Mouse (Mus musculus): ENCODE results near the gene Hectd2.
A peak's percentile ranks its signal among the peaks of the same experiment; 100 is the strongest.

Gene Hectd2

DNA sequence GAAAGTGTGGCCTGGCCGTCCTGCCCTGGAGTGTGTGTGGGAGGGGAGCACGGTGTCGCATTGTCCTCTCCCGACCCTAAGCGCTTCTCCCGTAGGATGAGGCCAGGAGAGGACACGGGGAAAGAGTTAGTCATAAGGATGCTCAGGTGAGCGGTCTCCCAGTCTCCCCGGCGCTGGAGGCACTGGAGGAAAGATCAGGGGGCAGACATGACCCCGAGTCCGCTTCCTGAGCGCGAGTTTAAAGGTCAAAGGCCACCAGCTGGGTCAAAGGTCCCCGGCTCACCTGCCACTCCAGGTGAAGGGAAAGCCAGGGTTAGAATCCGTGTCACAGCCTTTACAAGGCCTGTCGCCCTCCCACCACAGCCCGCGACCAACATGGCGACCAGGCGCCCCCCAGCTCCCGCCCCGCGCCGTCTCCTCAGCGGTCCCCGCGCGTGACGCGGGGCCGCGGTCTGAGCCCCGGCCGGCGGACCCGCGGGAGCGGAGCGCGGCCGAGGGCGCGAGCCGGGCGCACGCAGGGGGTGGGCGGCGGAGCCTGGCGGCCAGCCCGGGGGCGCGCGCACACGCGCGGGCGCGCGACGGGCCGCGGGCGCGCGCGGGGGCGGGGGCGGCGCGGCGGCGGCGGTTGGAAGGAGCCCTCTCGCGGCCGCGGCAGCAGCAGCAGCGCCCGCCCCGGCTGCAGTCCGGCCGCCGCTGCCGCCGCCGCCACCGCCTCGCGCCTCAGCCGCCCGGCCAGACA, at the start of gene Hectd2:
TSS of gene Hectd2 (plus strand) at position 594 of the 739 bp plus-strand sequence.
- DNase-seq = peak; percentile 87

DNA sequence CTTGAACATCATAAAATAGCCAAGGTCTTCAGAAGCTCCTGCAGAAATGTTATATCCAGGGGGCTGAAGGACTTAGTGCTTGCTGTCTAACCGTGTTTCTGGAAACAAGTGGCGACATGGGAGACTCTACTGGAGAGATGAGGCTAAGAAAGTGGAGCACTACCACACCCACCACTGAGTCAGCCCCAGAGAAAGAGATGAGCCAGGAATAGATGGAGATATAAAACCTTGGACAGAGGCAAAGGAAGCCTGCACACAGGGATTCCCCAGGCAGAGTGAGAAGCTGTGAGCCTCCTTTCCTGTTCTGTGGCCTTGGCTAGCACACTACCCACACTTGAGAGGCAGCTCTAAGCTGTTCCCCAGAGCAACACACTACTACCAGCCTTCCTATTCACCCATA, 49.7 kb upstream of the Hectd2 start:
- no peak for DNase-seq

DNA sequence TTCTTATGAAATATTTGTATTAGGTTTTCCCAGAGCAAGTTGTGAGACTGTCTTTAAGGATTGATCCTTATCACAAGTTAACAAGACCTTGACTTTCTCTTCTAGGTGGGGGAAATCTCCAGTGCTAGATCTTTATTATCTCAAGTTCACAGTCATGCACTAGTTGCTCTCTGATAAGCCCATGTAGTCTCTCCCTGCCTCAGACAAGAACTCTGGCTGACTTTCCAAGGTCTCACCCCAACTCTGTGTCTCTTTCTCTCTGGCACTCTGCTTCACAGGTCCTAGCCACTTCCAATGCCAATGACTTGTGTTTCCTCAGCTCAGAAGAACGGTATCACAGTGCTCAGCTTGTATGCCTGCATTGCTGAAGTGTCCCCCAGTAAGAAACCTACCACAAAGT, 43.1 kb upstream of the Hectd2 start:
- DNase-seq = no peak

DNA sequence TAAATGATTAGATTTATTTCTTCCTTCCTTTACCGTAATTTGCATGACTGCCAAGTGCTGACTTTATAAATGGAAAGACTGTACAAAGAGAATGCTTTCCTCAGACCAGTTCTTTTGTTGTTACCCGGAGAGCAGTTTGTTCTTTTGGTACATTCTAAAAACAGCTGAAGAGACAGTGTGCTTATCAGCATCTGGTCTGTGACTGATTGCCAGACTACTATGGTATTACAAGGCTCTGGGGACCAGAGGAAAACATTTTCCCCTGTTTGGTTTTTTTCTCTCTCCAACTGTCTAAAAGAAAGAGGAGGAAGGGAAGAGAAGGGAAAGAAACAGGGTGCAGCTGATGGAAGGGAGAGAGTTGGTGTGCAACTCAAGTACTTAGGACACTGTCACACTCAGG, 36.0 kb upstream of the Hectd2 start:
- DNase-seq = no peak

DNA sequence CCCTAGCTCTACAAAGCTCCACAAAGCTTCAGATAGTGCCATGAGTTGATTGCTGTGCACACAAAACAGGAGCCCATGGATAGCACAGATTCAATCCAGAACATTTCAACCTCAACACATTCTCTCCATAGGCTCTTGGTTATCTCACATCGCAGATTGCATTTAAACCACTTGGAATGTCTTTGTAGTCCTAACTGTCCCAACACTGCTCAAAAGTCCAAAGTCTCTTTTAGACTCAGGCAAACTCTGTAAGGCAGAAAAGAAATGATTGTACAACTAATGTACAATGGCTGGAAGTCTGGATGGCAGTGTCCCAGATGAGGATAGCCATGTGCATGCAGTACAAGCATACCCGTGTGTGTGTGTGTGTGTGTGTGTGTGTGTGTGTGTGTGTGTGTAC, 32.9 kb upstream of the Hectd2 start:
- DNase-seq = no peak

DNA sequence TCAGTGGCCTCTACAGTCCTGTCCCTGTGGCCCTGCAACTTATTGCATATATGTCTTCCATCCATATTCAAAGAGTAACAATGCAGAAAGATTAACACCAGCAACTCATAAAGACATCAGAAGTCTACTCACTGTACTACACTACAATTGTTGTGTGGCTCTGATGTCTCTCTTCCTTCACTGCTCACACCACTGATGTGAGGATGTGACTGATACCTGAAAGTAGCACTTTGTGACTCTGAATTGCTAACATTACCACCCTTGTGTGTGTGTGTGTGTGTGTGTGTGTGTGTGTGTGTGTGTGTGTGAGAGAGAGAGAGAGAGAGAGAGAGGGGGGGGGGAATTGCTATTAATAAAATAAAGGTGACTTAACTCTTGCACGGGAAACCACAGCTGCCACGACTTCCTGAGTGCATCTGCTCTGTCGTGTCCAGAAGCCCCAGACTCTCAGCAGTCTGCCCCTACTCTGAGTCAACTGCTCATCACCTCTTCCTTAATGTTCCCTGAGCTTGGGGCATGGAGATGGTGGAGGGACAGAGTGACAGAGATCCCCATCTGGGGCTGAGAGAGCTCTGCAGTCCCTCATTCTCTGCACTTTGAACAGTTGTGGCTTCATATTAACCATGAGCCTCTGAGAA, 31.8 kb upstream of the Hectd2 start:
- no peak for DNase-seq

DNA sequence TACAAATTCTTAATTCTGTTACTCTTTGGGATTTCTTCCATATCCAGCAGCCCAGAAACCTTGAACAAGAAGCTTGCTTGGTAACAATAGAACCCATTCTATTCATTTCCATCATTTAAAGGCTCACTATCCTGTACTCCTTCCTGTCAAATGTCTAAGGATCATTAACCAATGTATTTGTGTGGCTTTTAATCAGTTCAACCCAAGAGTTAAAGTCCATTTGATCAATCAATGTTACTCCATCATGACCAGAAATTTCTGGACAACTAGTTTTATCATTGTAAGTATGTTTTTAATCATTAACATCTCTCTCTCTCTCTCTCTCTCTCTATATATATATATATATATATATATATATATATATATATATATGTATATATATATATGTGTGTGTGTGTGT, 29.4 kb upstream of the Hectd2 start:
- no peak for DNase-seq

DNA sequence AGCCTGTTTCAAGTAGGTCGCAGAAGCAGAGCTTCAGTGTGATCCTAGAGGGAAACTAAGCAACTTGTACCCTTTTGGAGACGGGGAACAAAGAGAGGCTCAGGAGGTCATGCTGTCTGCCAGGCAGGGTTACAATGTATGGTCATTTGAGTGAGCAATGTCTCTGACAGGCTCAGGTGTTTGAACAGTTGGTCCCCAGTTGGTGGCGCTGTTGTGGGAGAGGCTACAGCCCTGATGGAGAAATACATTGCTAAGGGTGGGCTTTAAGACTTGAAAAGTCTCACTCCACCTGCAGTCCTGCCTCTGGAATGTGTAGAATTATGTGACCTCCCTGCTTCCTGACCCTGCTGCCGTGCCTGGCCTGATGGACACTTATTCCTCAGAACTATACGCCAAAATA, 21.4 kb upstream of the Hectd2 start:
- peak; percentile 29 for DNase-seq

DNA sequence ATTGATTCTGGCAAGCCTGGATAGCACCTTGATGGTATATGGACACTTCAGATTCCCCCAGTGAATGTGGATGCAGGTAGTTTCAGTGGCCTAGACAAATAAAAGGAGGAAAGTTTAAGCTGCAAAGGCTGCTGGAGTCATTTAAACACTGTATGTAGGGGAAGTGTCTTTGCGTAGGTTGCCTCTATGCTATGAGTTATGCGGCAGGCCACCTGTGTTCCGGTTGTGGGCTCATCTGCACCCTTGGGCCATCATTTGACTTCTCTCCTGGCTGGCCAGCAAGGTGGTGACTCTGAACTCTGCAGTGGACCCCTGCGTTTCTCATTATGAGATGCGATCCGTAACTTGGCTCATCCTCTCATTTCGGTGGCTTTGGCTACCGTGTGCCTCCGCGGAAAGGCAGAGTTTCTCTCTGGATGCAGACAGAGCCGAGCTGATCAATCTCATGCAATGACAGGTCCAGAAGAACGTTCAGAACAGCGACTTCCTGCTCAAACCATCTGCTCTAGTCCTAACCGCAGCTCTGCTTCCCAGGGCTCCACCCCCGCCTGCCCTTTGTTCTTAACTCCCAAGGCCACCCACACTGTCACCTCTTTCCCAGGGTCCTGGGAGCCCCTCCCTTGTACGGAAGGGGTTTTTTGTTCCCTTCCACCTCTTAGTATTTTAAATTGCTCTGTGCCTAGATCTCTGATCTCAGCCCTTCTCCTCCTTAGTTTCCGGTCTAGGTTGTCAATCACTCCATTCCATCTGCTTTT, 20.3 kb upstream of the Hectd2 start:
- DNase-seq = peak; percentile 69

DNA sequence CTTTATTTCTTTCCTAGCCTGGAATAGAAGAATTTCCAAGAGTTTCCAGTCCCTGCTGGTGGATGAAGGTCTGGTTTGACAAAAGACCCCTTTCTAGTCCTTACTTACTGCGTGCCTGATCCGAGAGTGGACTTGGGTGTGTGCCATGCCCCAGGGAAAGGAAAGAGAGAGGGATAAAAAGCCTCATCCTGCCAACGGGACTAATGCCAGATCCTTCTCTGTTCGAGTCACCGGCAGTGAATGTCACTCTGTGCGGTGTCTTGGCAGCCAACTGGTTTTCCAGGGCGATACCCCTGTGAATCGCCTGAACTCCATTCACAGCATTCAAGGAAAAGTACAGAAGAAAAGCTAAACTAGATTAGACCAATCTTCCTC, 19.7 kb upstream of the Hectd2 start:
- peak; percentile 81 for DNase-seq

DNA sequence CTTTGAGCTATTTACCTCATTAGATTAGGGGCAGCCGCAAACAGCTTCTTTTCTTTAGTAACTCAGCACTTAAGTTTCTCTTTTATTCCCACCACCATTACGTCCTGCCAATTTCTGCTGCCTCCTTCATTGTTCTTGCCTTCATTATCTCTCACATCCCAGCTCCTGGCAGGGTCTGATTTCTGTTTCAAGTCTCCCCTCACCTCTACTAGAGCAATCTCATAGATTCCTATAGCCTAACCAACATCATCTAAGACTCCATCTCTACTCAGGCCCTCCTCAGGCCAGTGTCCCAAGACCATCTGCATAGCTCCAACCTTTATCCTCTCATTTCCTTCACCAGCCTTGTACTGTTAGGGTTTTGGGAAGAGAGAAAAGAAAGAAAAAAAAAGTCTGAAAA, 19.3 kb upstream of the Hectd2 start:
- no peak for DNase-seq

DNA sequence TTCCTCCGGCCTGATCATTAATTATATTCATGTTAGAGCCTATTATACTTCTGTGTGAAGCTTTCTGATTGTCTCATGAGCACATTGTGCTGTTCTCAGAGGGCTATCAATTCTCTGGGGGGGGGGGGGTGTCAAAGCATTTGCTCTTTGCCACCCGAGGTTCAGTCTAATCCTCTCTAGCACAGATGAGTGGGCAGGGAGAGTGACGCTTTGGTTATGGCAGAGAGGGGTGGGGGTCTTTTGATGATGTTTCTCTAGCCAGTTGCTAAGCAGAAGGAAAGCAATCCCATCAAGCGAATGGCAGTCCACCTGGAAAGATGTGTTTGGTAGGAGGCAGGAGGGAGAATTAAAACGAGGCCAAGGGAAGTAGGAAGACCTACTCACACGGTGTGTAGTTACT, 18.6 kb upstream of the Hectd2 start:
- no peak for DNase-seq

DNA sequence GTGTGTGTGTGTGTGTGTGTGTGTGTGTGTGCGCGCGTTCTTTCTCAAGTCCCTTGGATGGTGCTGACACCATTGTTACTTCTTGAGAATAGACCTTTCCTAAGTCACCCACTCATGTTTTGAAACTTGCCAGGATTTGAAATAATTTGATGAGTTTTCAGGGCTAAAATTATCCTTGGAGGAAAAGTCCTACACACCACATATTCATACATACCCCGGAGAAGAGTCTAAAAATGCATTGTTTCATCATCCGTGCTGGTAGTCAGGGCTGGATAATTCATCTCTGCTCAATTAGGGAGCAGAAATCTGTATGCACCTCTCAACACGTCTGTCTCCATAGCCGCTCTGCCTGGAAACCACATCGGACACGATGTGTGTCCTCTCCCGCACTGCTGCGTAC, 17.5 kb upstream of the Hectd2 start:
- DNase-seq = no peak

DNA sequence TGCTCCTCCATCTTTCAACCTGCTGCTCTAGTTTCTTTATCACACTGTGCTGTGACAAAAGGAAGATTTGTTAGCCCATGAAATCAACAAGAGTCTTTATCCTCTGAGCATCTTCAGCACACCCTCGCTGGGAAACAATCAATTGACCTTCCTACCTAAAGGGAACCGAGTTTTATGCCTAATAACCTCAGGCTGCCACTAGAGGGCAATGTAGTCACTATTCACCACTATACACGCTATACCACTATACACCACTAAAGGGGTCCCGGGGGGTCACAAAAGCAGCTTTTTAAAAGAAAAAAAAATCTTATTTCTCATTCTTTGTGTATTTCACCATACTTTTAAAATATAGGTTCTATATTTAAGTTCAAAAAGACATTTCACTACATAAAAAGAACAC, 15.9 kb upstream of the Hectd2 start:
- peak; percentile 77 for DNase-seq

DNA sequence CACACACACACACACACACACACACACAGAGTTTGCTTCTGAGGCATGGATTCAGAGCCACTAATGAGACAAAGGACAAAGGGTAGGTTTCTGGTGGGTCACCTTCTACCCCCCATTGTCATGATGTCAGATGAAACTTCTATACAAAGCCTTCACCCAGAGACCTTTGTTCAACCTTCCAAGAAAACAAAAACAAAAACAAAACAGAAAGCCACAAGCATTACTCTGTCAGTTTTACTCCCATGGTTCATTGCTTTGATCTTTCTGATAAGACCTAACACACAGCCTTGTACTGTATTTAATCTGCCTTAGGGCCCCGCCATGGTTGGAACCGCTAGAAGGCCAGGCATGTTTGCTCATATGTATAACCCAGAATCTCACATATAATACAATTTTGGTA, 15.1 kb upstream of the Hectd2 start:
- no peak for DNase-seq

DNA sequence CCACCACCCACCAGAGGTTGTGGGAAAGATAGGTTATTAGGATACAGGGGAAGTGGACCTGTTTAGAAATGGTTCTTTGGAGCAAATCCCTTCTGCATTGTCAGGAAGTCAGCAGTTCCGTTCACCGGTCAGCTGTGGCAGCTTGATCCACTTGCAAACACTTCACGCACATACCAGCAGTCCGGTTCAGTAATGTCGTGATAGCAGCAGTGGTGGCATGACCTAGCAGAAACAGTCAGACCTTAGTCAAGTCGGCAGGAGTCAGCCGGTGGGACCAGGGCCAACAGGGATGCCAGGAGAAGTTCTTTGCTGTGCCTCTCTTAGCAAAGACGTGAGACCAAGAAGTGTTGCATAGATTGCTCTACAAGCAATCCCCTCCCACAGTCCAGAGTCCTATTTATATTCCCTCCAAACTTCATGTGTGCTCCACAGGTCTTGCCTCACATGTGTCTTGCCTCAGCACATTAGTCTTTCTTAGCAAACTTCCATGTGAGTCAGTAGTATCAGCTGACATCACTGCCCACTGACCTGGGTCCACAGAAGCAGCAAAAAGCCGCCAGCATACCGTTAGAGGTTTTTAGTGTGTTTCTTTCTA, 14.3 kb upstream of the Hectd2 start:
- DNase-seq = no peak

DNA sequence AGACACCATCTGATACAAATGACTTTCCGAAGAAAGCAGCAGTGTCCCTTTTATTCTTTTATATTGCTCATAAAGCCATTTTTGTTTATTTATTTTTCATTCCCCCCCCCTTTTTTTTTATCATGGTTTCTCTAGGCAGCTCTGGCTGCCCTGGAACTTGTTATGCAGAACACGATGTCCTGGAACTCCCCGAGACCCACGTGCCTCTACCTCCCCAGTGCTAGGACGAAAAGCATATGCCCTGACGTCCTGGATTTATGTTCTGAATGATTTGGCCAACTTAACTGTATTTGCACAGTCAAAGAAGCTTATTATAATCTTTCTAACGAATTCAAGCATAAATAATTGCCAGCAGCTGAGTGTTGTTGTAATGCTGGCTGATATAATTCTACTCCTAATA, 13.7 kb upstream of the Hectd2 start:
- no peak for DNase-seq

DNA sequence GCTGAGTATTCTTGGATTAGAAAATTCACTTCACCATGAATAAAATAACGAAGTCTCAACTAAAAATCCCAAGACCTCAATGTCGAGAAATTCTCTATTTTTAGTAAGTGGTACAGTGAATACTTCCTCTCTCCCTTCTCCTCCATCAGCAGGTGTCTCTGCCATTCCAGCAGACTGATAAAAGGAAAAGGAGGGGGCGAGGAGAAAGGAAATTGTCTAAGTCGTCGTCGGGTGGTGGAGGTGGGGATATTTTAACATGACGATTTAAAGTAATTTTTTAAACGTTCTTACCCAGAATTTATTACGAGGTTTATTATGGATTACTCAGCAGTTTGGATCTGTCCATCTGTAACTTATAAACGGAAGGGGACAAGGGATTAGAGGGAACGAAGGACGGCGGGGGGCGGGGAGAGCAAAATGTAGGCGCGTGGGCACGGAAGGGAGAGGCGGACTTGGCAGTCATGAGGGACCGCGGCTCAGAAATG, 836 bp upstream of the Hectd2 start:
- no peak for DNase-seq

DNA sequence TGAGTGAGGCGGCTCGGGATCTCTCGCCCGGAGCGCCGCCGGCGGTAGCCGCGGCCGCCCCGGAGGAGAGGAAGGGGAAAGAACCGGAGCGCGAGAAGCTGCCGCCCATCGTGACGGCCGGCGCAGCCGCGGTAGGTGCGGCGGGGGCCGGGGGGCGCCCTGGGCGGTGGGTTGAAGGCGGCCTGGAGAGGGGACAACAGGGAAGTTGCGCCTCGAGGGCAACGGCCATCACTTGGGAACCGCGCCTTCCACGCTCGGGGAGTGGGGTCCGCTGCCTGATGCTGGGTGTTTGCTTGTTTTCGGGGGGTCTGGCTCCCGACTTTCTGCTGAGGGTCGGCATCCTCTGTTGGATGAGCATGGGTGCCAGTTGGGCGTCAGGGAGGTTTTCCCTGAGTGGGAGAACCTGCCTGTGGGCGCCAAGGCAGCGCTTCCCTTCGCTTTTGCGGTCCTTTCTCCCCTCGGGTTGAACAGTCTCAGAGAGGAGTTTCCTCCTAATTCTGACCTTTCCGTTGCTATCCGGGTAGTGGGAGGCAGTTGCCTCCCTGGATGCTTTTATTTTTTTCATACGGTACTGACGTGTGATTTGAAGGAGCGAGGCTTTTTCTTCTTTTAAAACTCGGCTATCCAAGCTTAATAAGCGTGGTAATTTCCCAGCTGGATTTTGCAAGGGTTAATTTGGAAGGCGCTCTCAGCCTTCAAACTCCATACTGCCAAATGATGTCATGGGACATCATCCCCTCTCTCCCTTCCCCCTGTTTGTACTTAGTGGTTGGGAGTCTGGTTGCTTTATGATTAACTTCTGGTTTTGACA, 551 bp downstream of the Hectd2 start:
- DNase-seq = peak; percentile 70

DNA sequence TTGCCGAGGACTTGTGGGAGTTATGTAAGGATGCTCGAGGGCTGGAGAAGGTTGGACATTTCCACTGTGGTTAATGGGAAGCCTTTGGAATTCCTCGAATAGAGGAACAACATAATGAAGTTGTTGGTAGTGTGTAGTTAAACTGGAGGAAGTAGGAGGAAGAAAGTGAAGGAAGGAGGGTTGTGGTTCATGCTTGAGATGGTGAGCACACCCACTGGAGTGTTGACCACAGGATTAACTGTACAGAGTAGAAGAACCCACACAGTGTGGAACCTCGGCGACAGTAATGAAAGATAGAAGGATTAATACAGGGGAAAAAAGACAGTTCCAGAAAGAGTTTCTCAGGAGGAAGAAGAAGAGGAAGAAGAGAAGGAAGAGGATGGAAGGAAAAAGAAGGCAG, 4.9 kb downstream of the Hectd2 start:
- no peak for DNase-seq

DNA sequence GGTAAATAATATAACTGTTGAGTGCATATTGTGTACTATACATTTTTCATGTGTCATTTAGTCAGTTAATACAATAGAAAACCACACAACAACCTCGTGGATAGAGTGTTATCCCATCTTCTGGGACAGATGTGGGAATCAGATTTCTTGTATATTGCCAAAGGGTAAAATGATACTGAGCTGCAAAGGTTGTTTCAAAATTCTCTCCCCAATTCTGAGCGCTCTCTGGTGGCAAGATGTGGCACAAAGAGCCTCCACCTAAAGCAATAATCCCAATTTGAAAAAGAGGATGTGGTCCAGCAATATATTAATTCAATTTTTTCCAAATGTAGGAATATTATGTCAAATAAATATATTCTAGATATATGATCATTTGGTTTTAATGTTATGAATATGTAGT, 5.7 kb downstream of the Hectd2 start:
- DNase-seq = no peak

DNA sequence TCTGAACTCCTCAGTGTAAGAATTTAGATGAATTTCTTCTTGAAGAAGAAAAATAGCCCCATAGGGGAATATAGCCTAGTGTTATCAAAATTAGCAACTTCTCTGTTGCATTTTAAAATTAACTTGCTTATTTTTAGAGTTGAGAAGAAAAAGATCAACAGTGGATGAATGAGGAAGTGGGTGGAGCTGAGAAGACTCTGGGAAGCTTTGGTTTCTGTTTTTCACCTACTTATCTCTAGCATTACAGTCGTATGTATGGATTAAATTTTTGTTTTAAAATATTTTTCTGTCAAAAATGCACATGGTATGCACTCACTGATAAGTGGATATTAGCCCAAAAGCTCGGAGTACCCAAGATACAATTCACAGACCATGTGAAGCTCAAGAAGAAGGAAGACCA, 6.7 kb downstream of the Hectd2 start:
- no peak for DNase-seq

DNA sequence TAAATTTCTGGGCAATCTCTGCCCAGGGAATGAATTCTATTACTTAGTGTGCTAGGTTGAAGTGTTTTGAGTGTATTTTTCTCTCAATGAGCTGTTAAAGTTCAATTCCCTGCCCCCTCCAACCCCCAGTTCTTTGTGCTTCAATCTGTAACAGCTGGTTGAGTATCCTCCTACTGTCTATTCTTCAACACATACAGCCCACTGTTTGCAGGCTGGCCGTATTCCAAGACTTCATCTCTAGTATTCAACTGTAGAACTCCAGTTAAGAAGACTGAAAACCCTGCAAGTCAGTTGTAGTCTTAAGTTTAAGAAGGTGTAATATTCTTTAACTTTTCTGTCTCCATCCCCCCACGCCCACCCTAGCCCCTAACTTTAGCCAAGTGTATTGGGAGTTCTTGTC, 10.0 kb downstream of the Hectd2 start:
- no peak for DNase-seq
